Mouse (Mus musculus) olfactory bulb, adult 2 months (tissue): ENCODE measurements around the gene Serping1.

Source experiments
- CTCF ChIP-seq: fragments of 200-500 bp; IDR thresholded peaks from 2 replicates; pipeline ENCODE4 v1.5.1; 2012; ENCODE audit warnings: low read depth, mild to moderate bottlenecking, low read length, moderate library complexity; ENCODE audit not compliant: insufficient read depth
- POLR2A ChIP-seq: fragments of 200-500 bp; IDR thresholded peaks from 2 replicates; pipeline ENCODE4 v1.6.1; 2012; ENCODE audit warnings: mild to moderate bottlenecking, low read depth, low read length, moderate library complexity; ENCODE audit not compliant: insufficient read depth

- TF ChIP-seq CTCF (no peak), POLR2A (no peak)
These were observed 54.5 kb downstream of the Serping1 start for GRCm38 (mm10) chr2:84720718-84721117.
